In the genomic region with DNA sequence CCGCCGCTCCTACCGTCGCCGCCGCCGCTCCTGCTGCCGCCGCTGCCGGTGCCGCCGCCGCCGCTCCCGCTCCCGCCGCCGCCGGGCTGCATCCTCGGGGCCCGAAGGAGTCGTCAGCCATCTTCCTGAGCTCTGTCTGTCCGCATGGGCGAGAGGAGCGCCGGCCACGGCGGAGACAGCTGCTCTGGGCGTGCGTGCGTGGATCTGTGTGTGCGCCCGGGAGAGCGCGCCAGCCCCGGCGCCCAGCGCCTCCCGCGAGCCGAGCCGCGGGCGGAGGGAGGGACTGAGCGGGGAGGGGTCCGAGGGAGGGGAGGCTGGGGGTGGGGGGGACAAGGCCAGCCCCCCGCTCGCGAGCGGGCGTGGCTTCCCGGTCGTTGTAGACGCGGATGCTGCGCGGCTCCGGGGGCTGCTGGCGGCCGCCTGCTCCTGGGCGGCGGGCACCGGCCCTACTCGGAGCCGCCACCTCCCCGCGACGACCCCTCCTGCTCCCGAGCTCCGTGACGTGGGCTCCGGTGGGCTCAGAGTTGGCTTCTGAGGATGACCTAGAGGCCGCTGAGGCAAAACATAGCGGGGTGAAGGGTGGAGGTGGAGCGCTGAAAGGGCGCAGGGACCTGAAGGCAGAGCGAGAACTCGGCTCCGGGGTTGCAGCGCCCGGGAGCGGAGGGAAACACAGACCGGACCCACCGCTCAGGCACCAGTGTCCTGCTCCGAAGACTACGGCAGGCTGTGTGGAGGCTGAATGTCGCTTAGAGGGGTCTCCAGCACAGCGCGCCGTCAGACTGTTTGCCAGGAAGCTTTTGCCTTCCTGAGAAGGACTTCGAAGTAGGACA, we compare ENCODE assay signal across 8 mouse cellular contexts. TPM values are rescaled to one million over a fixed set of nuclear protein-coding genes. Genes with fewer than 3 reads are reported as not detected.
DNase-seq lines count a peak whose midpoint lies in the region; ATAC-seq lines count a peak whose summit lies in the region.

A gene (minus strand): TSS at position 205 of the 830 bp plus-strand sequence.
A gene (plus strand): TSS at position 379 of the 830 bp plus-strand sequence.

- H3K4me1 ChIP-seq in hindbrain, embryonic 12.5 days = peaks cover 28% of the 10 kb centered on the region

- peak within 1 kb of the TSS; percentile 94 for H3K9ac ChIP-seq in hindbrain, embryonic 12.5 days

- no peaks in the 10 kb centered on the region for H3K36me3 ChIP-seq in hindbrain, embryonic 12.5 days

- H3K27me3 ChIP-seq in hindbrain, embryonic 12.5 days = peaks cover 6% of the 10 kb centered on the region

- peak; percentile 86 for ATAC-seq in hindbrain, embryonic 12.5 days (ENCODE audit: low FRiP score)
- ATAC-seq in erythroblast, adult 5-6 weeks (replicated peaks; ENCODE audit: low FRiP score, poor library complexity, severe bottlenecking) = no peak

- DNase-seq in adrenal gland, postnatal 10 days = peak; percentile 66
- DNase-seq in cerebellum, postnatal 25 days = peak; percentile 87 to 89
- DNase-seq in frontal cortex, postnatal 36 days (ENCODE audit: low spot score in 2 of 2) = peak; percentile 73 to 79
- peak; percentile 74 to 85 for DNase-seq in left cerebral cortex, adult 18-20 months (ENCODE audit: low spot score in 2 of 2)
- peak; percentile 38 to 67 for DNase-seq in lung, postnatal 4 days
- peak; percentile 65 for DNase-seq in skeletal muscle tissue, adult 2 months (ENCODE audit: low read depth, low spot score)

- no peaks in the 10 kb centered on the region for H3K9me3 ChIP-seq in hindbrain, embryonic 12.5 days (replicated peaks)

- WGBS in hindbrain, embryonic 12.5 days = under 1% methylated on average over 62 of the region's 91 CpGs

- H3K27ac ChIP-seq in hindbrain, embryonic 12.5 days = peak within 1 kb of the TSS; percentile 98

- H3K4me3 ChIP-seq in hindbrain, embryonic 12.5 days = peak within 1 kb of the TSS; percentile 89

- peak within 1 kb of the TSS; percentile 83 for H3K4me2 ChIP-seq in hindbrain, embryonic 12.5 days (replicated peaks)

RNA-seq across cellular contexts. Expression of the first gene that starts in this region (rescaled TPM):
- total RNA-seq in adrenal gland, postnatal 10 days (2021) = 1 to 10 TPM; 2.8 to 5.3 TPM
- 10.8 and 11.5 TPM in 2 replicates for polyA plus RNA-seq in hindbrain, embryonic 12.5 days (2016; fragmentation: Nextera tagmentation; extraction: Ambion mirVana)
- total RNA-seq in left cerebral cortex, adult 18-20 months (2021) = 10 to 100 TPM; 68.0 to 71.5 TPM
- total RNA-seq in erythroblast, adult 5-6 weeks (2015; ENCODE audit: low replicate concordance) = not detected in 2 replicates
- total RNA-seq in erythroblast, adult 5-6 weeks (2017; ENCODE audit: low replicate concordance) = not detected in 2 replicates

RNA-seq across cellular contexts. Expression of the second gene that starts in this region (rescaled TPM):
- total RNA-seq in adrenal gland, postnatal 10 days (2021) = under 1 TPM; 0.33 to 0.51 TPM
- polyA plus RNA-seq in hindbrain, embryonic 12.5 days (2016; fragmentation: Nextera tagmentation; extraction: Ambion mirVana) = 2.5 and 2.6 TPM in 2 replicates
- 1 to 10 TPM; 2.0 to 2.2 TPM for total RNA-seq in left cerebral cortex, adult 18-20 months (2021)
- not detected in 2 replicates for total RNA-seq in erythroblast, adult 5-6 weeks (2015; ENCODE audit: low replicate concordance)
- total RNA-seq in erythroblast, adult 5-6 weeks (2017; ENCODE audit: low replicate concordance) = not detected in 2 replicates

Comparison
In these comparisons a context has a peak if more than half of its experiments do, and no peak if none do; other contexts are left out.
1. RNA of the first gene that starts in this region (total RNA-seq): 68.0 to 71.5 TPM in left cerebral cortex, adult 18-20 months; 2.8 to 5.3 TPM in adrenal gland, postnatal 10 days and not detected in erythroblast, adult 5-6 weeks; every median in the first group is over 10 times any median in the second.
2. Peak in every context shown above with its lines, with median percentiles within 50 percentile points of each other: DNase-seq.